Mouse (Mus musculus): ENCODE measurements at regions not wholly inside any gene's neighbourhood (a gene's known extent, or its start where the extent isn't known, plus 50 kb on each side); places are given as distances from the start of the nearest gene placed in this dataset.

DNA sequence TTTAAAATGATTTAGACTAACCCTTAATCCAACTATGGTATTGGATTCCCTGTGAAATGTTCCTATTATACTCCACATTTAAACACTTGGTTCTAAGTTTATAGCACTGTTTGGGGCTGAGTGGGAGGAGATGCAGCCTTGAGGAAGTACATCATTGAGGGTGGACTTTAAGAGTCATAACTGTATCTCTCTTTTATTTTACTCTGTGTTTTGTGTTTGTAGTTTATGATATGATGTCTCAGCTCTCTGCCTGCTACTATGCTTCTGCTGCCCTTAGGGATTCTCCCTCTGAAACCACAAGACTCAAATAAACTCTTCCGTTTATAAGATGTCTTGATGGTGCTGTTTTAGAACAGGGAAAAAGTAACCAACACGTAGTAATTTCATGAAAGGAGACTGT is 797.7 kb upstream of the Sel1l start:
- no peak for TF ChIP-seq EP300 (IDR thresholded peaks at IDR 0.05; ENCODE audit: low read depth)
- no peak for TF ChIP-seq CTCF (IDR thresholded peaks at IDR 0.05; ENCODE audit: low read depth)
- WGBS (ENCODE audit: insufficient replicate concordance), result 67% methylated on average over 2 of the region's 2 CpGs
- ATAC-seq, result no peak
- Histone ChIP-seq H3K4me2 (ENCODE audit: low read depth, low read length) (no peak overlapping the region), H3K27ac (ENCODE audit: low read depth) (no peak overlapping the region), H3K9me3 (ENCODE audit: low read length) (no peaks in the 10 kb centered on the region), H3K27me3 (ENCODE audit: insufficient read depth, low read length) (no peaks in the 10 kb centered on the region), H3K4me3 (ENCODE audit: low read depth, low read length) (no peak overlapping the region), H3K4me1 (ENCODE audit: insufficient read depth) (no peaks in the 10 kb centered on the region), H3K9ac (replicated peaks) (no peak overlapping the region), H3K36me3 (replicated peaks; ENCODE audit: insufficient read depth, low read length) (no peaks in the 10 kb centered on the region)
- DNase-seq, result no peak

DNA sequence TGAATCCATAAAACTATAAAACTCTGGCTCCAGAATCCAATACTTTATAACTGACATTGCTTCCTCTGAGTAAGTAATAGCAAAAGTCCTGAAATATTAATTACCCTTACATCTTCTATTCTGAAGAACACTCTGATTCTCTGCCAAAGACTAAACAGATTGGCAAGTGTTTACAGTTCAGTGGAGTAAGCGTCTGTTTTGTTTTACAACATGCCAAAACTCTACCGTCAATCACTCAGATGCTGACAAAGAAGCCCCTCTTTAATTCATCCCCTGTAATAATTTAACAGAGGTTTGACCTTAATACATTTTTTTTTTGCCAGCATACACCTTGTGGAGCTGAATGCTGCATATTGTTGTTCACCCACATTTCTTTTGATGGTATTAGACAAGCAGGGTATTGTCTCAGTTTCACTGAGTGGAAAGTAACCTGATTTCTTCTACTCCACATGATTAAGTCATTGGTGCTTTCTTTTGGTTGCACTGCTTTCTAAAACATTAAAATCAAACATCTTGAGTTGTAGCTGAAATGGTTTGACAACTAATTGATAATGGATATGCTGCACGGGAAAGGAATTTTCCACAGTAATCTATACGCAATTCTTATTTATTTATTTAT is 796.2 kb upstream of the Sel1l start:
- H3K27ac ChIP-seq (ENCODE audit: low read depth), result no peak overlapping the region
- H3K9me3 ChIP-seq (ENCODE audit: low read length), result no peaks in the 10 kb centered on the region
- no peaks in the 10 kb centered on the region for H3K36me3 ChIP-seq (replicated peaks; ENCODE audit: insufficient read depth, low read length)
- ATAC-seq (no peak), DNase-seq (no peak)
- H3K4me2 ChIP-seq (ENCODE audit: low read depth, low read length), result no peak overlapping the region
- no peak overlapping the region for H3K4me3 ChIP-seq (ENCODE audit: low read depth, low read length)
- H3K27me3 ChIP-seq (ENCODE audit: insufficient read depth, low read length), result no peaks in the 10 kb centered on the region
- TF ChIP-seq EP300 (IDR thresholded peaks at IDR 0.05; ENCODE audit: low read depth), result no peak
- no peak for TF ChIP-seq CTCF (IDR thresholded peaks at IDR 0.05; ENCODE audit: low read depth)
- 80% methylated on average over 4 of the region's 4 CpGs for WGBS (ENCODE audit: insufficient replicate concordance)
- H3K9ac ChIP-seq (replicated peaks), result no peak overlapping the region
- H3K4me1 ChIP-seq (ENCODE audit: insufficient read depth), result no peaks in the 10 kb centered on the region

DNA sequence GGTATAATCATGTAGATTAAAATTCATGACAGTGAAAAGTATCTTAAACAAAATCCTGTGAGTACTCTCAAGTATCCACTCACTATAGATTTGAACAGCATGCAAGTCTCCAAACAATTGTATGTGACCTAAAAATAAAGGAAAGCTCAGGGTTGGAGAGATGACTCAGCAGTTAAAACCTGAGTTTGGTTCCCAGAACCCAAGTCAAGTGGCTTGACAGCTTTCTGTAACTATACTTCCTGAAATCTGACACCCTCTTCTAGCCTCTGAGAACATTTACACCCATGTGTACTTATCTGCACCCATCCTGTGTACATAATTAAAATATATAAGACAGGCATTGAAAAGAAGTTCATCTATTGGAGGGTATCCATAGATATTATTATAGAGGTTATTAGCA is 770.2 kb upstream of the Sel1l start:
- no peak overlapping the region for H3K4me2 ChIP-seq (ENCODE audit: low read depth, low read length)
- ATAC-seq, result no peak
- no peak for DNase-seq
- H3K36me3 ChIP-seq (replicated peaks; ENCODE audit: insufficient read depth, low read length), result no peaks in the 10 kb centered on the region
- H3K9ac ChIP-seq (replicated peaks), result no peak overlapping the region
- no peaks in the 10 kb centered on the region for H3K4me1 ChIP-seq (ENCODE audit: insufficient read depth)
- H3K9me3 ChIP-seq (ENCODE audit: low read length), result no peaks in the 10 kb centered on the region
- no peaks in the 10 kb centered on the region for H3K27me3 ChIP-seq (ENCODE audit: insufficient read depth, low read length)
- TF ChIP-seq EP300 (IDR thresholded peaks at IDR 0.05; ENCODE audit: low read depth), result no peak
- no peak for TF ChIP-seq CTCF (IDR thresholded peaks at IDR 0.05; ENCODE audit: low read depth)
- no peak overlapping the region for H3K27ac ChIP-seq (ENCODE audit: low read depth)
- no peak overlapping the region for H3K4me3 ChIP-seq (ENCODE audit: low read depth, low read length)

DNA sequence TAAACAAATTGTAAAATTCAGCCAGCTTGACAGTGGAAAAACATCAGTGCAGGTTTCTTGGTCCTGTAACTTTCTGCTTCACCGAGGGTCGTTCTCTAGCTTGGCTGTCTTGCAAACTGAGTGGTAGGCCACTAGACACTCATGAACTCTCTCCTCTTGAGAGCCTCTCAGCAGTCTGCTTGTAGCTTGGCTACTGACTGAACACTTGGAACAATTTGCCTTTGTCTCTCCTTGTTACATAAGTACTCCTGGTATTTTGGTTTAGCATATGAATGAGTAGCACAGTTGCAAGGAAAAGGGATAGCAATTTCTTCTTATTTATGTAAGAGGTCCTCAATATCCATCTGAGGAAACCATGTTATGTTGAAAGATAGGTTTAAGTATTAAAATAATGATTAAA is 769.6 kb upstream of the Sel1l start:
- no peaks in the 10 kb centered on the region for H3K36me3 ChIP-seq (replicated peaks; ENCODE audit: insufficient read depth, low read length)
- WGBS (ENCODE audit: insufficient replicate concordance), result 60% methylated on average over 2 of the region's 2 CpGs
- H3K27me3 ChIP-seq (ENCODE audit: insufficient read depth, low read length), result no peaks in the 10 kb centered on the region
- no peak for DNase-seq
- TF ChIP-seq CTCF (IDR thresholded peaks at IDR 0.05; ENCODE audit: low read depth) (no peak), EP300 (IDR thresholded peaks at IDR 0.05; ENCODE audit: low read depth) (no peak)
- no peak overlapping the region for H3K9ac ChIP-seq (replicated peaks)
- H3K27ac ChIP-seq (ENCODE audit: low read depth), result no peak overlapping the region
- ATAC-seq, result no peak
- no peaks in the 10 kb centered on the region for H3K4me1 ChIP-seq (ENCODE audit: insufficient read depth)
- no peak overlapping the region for H3K4me3 ChIP-seq (ENCODE audit: low read depth, low read length)
- no peaks in the 10 kb centered on the region for H3K9me3 ChIP-seq (ENCODE audit: low read length)
- H3K4me2 ChIP-seq (ENCODE audit: low read depth, low read length), result no peak overlapping the region

DNA sequence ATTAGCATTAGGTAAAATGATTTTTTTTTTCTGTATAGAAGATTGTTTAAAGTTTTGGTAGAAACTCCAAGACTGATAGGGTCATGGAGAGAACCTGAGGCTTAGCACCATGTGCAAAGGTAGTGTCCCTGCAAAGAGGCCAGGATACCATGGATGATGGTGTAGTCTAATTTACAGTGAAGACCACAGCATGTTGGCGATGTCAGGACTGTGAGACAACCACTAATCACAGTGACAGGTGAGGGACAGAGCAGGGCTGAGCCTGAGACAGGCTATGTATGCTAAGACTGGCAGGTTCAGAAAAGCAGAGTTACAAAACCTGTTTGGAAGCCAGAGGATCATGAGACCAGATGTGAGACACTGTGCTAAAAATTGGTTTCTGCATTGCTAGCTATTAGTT is 752.7 kb upstream of the Sel1l start:
- H3K4me3 ChIP-seq (ENCODE audit: low read depth, low read length), result no peak overlapping the region
- H3K36me3 ChIP-seq (replicated peaks; ENCODE audit: insufficient read depth, low read length), result no peaks in the 10 kb centered on the region
- H3K4me1 ChIP-seq (ENCODE audit: insufficient read depth), result no peaks in the 10 kb centered on the region
- H3K4me2 ChIP-seq (ENCODE audit: low read depth, low read length), result no peak overlapping the region
- no peak for DNase-seq
- no peak for ATAC-seq
- no peak for TF ChIP-seq CTCF (IDR thresholded peaks at IDR 0.05; ENCODE audit: low read depth)
- TF ChIP-seq EP300 (IDR thresholded peaks at IDR 0.05; ENCODE audit: low read depth), result no peak
- WGBS (ENCODE audit: insufficient replicate concordance), result 57% methylated on average over 1 of the region's 1 CpGs
- no peaks in the 10 kb centered on the region for H3K27me3 ChIP-seq (ENCODE audit: insufficient read depth, low read length)
- H3K9me3 ChIP-seq (ENCODE audit: low read length), result no peaks in the 10 kb centered on the region
- no peak overlapping the region for H3K9ac ChIP-seq (replicated peaks)
- H3K27ac ChIP-seq (ENCODE audit: low read depth), result no peak overlapping the region

DNA sequence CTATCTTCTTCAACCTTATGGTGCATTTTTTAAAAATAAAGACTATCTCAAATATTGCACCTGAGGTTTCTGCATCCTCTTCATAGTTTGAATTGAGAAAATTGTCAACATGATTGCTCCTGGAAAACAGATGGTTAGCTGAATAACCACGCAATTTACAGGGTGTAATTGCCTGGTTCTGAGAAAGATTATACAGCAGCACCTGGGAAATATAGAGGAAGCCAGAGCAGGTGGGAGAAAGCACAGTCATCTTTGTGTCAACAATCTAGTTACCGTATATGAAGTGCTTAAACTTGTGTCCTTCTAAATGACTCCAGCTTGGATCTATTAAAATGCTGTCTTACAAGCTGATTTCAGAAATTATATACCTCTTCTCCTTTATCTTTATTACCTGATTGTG is 740.8 kb upstream of the Sel1l start:
- ATAC-seq, result no peak
- Histone ChIP-seq H3K36me3 (replicated peaks; ENCODE audit: insufficient read depth, low read length) (no peaks in the 10 kb centered on the region), H3K27me3 (ENCODE audit: insufficient read depth, low read length) (no peaks in the 10 kb centered on the region), H3K4me2 (ENCODE audit: low read depth, low read length) (no peak overlapping the region), H3K4me3 (ENCODE audit: low read depth, low read length) (no peak overlapping the region), H3K27ac (ENCODE audit: low read depth) (no peak overlapping the region), H3K9ac (replicated peaks) (no peak overlapping the region), H3K4me1 (ENCODE audit: insufficient read depth) (no peaks in the 10 kb centered on the region), H3K9me3 (ENCODE audit: low read length) (no peaks in the 10 kb centered on the region)
- WGBS (ENCODE audit: insufficient replicate concordance), result 79% methylated on average over 2 of the region's 2 CpGs
- no peak for DNase-seq
- TF ChIP-seq EP300 (IDR thresholded peaks at IDR 0.05; ENCODE audit: low read depth), result no peak
- no peak for TF ChIP-seq CTCF (IDR thresholded peaks at IDR 0.05; ENCODE audit: low read depth)

DNA sequence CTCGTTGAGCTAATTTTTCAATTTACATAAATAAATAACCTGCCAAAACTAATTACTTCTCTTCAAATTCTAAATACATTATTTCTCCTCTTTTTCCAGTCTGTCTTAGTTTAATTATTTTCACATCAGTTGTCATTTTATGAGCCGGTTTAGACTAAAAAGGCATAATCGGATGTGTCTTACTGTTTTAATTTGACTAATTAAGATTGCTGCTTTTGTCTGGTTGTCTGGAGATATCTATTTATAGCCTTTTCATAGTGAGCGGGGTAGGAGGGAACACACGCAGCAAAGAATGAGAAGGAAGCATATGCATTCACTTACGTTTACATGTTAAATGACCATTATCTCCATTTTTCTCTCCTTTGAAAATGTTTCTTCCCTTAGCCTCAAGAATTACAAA is 740.3 kb upstream of the Sel1l start:
- H3K27me3 ChIP-seq (ENCODE audit: insufficient read depth, low read length), result no peaks in the 10 kb centered on the region
- H3K4me1 ChIP-seq (ENCODE audit: insufficient read depth), result no peaks in the 10 kb centered on the region
- no peak overlapping the region for H3K27ac ChIP-seq (ENCODE audit: low read depth)
- DNase-seq, result no peak
- no peaks in the 10 kb centered on the region for H3K36me3 ChIP-seq (replicated peaks; ENCODE audit: insufficient read depth, low read length)
- no peak for TF ChIP-seq CTCF (IDR thresholded peaks at IDR 0.05; ENCODE audit: low read depth)
- TF ChIP-seq EP300 (IDR thresholded peaks at IDR 0.05; ENCODE audit: low read depth), result no peak
- H3K9ac ChIP-seq (replicated peaks), result no peak overlapping the region
- ATAC-seq, result no peak
- 81% methylated on average over 6 of the region's 6 CpGs for WGBS (ENCODE audit: insufficient replicate concordance)
- H3K9me3 ChIP-seq (ENCODE audit: low read length), result no peaks in the 10 kb centered on the region
- H3K4me2 ChIP-seq (ENCODE audit: low read depth, low read length), result no peak overlapping the region
- no peak overlapping the region for H3K4me3 ChIP-seq (ENCODE audit: low read depth, low read length)

Data from liver, postnatal 0 days (tissue).